Mouse (Mus musculus) bone marrow macrophage, adult 2 months (primary cell): ENCODE data around the gene Zscan25. TPM values are rescaled to one million over a fixed set of nuclear protein-coding genes. Genes with fewer than 3 reads are reported as not detected.
"Not testable (repeated sequence)": the region's sequence is repeated elsewhere in the genome, so short reads cannot be mapped to it uniquely, and the experiment has no call there.

ENCODE experiments used
- H3K27ac ChIP-seq: 2 replicates; pipeline ENCODE4 v1.5.1; 2012; ENCODE audit warnings: low read depth, low read length; ENCODE audit not compliant: insufficient read depth
- H3K4me1 ChIP-seq: 2 replicates; pipeline ENCODE4 v1.6.1; 2012; ENCODE audit warnings: low read length; ENCODE audit not compliant: control insufficient read depth, insufficient read depth
- H3K4me3 ChIP-seq: 2 replicates; pipeline ENCODE4 v1.5.1; 2012; ENCODE audit warnings: mild to moderate bottlenecking, low read length, moderate library complexity; ENCODE audit not compliant: insufficient read depth
- CTCF ChIP-seq: IDR thresholded peaks from 2 replicates; pipeline ENCODE4 v1.5.1; 2012; ENCODE audit warnings: low read depth, mild to moderate bottlenecking, low read length, moderate library complexity
- POLR2A ChIP-seq: IDR thresholded peaks from 2 replicates; pipeline ENCODE4 v1.6.1; 2012; ENCODE audit warnings: mild to moderate bottlenecking, low read depth, low read length, borderline replicate concordance
- polyA plus RNA-seq: library from polyadenylated mRNA; stranded (reverse); fragments of >200 nt; gene quantifications from 2 replicates; pipeline ENCODE4 v1.2.4, GENCODE M21; 2012; ENCODE audit not compliant: missing spikeins, insufficient read depth, insufficient read length

Zscan25 gene
- polyA plus RNA-seq, 1 experiment = 7.7 TPM

DNA sequence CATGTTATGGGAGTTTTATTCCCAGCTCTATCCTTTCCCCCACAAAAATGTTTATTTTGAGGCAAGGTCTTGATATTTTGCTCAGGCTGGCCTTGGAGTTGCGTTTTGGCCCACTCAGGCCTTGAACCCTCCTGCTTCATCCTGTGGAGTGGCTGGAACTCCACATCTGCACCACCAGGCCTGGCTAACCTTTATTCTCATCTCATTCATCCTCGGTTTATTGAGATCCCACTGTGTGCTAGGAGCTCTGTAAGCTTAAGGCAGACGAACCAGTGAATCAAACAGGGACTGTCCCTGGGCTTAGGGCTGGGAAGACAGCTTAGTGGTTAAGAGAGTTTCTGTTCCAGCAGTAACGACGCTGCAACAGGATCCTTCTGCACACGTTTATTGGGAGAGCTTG is 12.1 kb downstream of the Zscan25 start:
- Histone ChIP-seq H3K27ac (no peak overlapping the region), H3K4me1 (0 out of 2 replicates have a peak, but pooled peaks cover 2% of the 10 kb centered on the region), H3K4me3 (no peak overlapping the region)
- TF ChIP-seq POLR2A (no peak), CTCF (no peak)

DNA sequence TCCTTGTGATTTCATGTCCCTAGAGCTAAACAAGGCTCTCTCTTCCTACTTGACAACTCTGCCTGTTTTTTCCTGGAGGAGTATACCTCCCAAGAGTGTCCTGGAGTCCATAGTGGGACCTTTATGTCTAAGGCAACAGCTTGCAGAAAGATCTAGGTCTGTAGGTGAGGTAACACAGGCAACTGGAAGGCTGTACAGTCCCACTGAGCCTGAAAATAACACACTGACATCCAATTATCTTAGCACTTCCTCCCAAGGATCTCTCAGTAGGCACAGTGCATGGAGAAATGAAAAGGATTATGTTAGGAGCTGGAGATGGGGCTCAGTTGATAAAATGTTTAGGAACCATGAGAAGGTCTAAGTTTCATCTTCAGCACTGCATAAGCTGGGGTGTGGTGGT is 20.2 kb downstream of the Zscan25 start:
- Histone ChIP-seq H3K4me1 (no peaks in the 10 kb centered on the region), H3K4me3 (no peak overlapping the region), H3K27ac (no peak overlapping the region)
- TF ChIP-seq CTCF = no peak
- TF ChIP-seq POLR2A = no peak

DNA sequence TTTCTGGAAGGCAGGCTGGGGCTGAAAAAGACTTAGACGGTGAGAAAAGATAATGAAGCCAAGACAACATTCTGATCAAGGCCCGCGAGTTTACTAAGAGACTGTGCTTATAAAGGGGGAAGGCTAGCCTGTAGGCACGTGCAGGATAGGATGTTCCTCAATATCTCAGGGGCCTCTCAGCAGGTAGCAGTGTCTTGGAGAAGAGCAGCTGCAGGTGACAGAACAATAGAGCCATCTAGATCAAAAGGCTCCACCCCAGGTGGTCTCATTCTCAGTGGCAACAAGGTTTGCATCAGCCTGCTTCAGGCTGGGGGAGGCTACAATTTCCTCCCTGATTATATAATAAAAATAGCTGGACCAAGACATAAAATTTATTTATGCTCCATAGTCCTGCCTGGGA is 21.5 kb downstream of the Zscan25 start:
- H3K27ac ChIP-seq, H3K4me1 ChIP-seq, H3K4me3 ChIP-seq: not testable (repeated sequence)

DNA sequence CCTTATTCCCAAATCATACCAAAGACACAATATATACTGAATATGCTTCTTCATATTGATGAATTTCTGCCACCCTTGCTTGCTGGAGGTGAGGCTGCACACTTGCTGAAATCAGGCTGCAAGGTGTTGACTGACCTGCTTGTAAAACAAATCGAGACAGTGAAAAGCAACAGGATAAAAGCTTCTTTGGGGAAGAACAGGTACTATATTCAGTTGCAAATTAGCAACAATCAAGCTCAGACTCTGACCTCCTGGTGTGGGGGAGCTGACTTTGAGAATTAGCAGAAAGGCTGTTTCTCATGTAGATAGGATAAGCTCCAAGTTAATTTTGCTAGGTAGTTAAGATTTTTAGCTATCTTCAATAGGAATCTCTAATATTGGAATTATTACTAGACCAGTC is 22.1 kb downstream of the Zscan25 start:
- no peak overlapping the region for H3K27ac ChIP-seq
- no peaks in the 10 kb centered on the region for H3K4me1 ChIP-seq
- TF ChIP-seq POLR2A = no peak
- no peak for TF ChIP-seq CTCF
- H3K4me3 ChIP-seq = no peak overlapping the region

DNA sequence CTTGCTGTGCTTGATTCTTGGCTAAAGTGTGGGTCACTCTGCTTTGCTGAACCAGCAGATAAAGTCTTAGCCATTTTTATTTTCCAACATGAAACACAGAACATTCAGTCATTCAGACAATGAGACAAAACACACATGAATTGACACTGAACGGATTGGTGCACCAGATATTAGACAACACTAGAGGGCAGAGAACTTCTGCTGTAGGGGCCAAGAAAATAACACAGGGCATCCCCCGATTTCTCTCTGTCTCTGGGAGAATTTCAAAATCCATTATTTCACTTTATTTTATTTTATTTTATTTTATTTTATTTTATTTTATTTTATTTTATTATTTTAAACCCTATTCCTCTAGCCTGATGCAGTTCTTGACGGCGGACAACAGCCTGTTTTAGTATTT is 26.7 kb downstream of the Zscan25 start:
- H3K4me1 ChIP-seq, H3K27ac ChIP-seq, H3K4me3 ChIP-seq: not testable (repeated sequence)

DNA sequence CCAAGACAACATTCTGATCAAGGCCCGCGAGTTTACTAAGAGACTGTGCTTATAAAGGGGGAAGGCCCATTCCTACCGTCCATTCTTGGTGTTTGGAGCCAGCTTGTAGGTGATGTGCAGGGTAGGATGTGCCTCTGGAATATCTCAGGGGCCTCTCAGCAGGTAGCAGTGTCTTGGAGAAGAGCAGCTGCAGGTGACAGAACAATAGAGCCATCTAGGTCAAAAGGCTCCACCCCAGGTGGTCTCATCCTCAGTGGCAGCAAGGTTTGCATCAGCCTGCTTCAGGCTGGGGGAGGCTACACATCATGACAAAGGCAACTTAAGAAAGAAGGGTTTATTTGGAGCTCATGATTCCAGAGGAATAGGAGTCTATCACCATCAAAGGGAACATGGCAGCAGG is 27.5 kb downstream of the Zscan25 start:
- H3K27ac ChIP-seq, H3K4me3 ChIP-seq, H3K4me1 ChIP-seq: not testable (repeated sequence)

DNA sequence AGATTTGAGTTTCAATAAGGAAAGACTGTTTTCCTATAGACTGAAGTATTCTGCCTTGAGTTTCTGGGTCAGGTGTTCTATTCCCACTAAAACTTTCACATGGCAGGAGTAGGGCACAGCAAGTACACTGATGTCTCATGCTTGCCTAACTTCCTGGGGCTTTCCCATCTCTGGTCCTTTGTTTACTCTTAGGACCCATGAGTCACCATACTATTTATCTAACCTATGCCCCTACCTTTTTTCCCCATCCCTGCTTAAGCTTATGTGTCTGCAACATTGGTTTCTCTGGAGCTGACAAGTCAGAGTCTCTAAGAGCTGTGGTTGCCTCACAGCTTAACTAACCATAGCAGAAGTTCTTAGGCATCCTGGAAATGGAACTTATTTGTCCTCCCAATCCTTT is 33.5 kb downstream of the Zscan25 start:
- TF ChIP-seq POLR2A (no peak), CTCF (no peak)
- no peak overlapping the region for H3K27ac ChIP-seq

DNA sequence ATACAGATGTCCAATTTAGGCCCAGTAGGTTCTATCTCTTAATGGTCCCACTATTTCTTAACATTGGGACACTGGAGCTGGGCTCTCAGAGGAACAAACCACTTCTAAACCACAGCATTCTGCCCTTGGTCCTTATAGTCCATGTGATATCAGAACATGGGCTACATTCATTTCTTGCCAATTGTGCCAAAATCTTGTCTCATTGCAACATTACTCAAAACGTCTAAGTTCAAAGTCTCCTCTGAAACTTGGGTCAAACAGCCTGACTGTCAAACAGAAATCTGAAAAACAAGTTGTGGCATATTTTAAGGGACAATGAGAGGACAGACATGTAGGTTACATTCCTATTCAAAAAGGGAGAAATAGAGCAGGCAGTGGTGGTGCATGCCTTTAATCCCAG is 36.8 kb downstream of the Zscan25 start:
- Histone ChIP-seq H3K4me3 (no peak overlapping the region), H3K4me1 (no peaks in the 10 kb centered on the region), H3K27ac (no peak overlapping the region)
- TF ChIP-seq CTCF (no peak), POLR2A (no peak)

More for the DNA sequence above, 33.5 kb downstream of the Zscan25 start:
- Histone ChIP-seq H3K4me1 (no peaks in the 10 kb centered on the region), H3K4me3 (no peak overlapping the region)

DNA sequence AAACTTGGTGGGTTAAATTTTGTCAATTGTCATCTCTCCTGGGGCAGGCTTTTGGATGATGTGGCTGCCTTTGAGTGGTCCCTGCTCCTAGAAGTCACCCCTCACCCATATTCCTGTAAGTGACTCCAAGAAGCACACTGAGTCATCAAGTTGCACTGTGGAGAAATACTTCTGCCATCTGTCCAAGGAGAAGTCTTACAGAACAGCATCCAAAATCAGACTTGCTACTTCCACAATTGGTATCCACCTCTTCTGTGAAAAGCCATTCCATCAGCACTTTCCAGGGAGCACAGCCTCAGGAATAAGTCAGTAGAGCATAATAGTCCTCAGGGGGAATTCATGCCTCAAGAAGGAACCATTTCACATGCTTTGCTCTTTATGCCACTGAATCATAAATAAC is 58.5 kb downstream of the Zscan25 start:
- H3K4me1 ChIP-seq, H3K4me3 ChIP-seq, H3K27ac ChIP-seq: not testable (repeated sequence)

Other genes with a start within 250 kb of the Zscan25 start
- gene Gm4871, start 247.7 kb upstream of the Zscan25 start, polyA plus RNA-seq = not detected in 2 replicates
- not detected in 2 replicates for gene 1700018F24Rik, start 237.5 kb upstream of the Zscan25 start, polyA plus RNA-seq
- 78.6 and 92.3 TPM in 2 replicates for gene Arpc1a, start 196.7 kb upstream of the Zscan25 start, polyA plus RNA-seq
- not detected in 2 replicates for gene Kpna7, start 196.5 kb upstream of the Zscan25 start, polyA plus RNA-seq
- 829 and 891 TPM in 2 replicates for gene Arpc1b, start 166.3 kb upstream of the Zscan25 start, polyA plus RNA-seq
- 72.8 and 76.5 TPM in 2 replicates for gene Pdap1, start 140.3 kb upstream of the Zscan25 start, polyA plus RNA-seq
- 128 and 135 TPM in 2 replicates for gene Bud31, start 140.1 kb upstream of the Zscan25 start, polyA plus RNA-seq
- gene Ptcd1, start 113.4 kb upstream of the Zscan25 start, polyA plus RNA-seq = 10.0 and 11.4 TPM in 2 replicates
- gene Cpsf4, start 113.3 kb upstream of the Zscan25 start, polyA plus RNA-seq = 24.9 and 25.7 TPM in 2 replicates
- gene Atp5j2, start 88.4 kb upstream of the Zscan25 start, polyA plus RNA-seq = 271 and 314 TPM in 2 replicates
- 8.0 and 8.4 TPM in 2 replicates for gene Zkscan14, start 78.6 kb upstream of the Zscan25 start, polyA plus RNA-seq
- gene Zkscan5, start 75.9 kb upstream of the Zscan25 start, polyA plus RNA-seq = 7.8 and 9.5 TPM in 2 replicates
- 26.7 and 27.5 TPM in 2 replicates for gene Zfp655, start 48.8 kb upstream of the Zscan25 start, polyA plus RNA-seq
- not detected in 2 replicates for gene Cyp3a57, start 64.8 kb downstream of the Zscan25 start, polyA plus RNA-seq
- not detected in 2 replicates for gene Cyp3a16, start 189.2 kb downstream of the Zscan25 start, polyA plus RNA-seq